15 mouse cellular contexts compared by ENCODE assay signal in the genomic region with DNA sequence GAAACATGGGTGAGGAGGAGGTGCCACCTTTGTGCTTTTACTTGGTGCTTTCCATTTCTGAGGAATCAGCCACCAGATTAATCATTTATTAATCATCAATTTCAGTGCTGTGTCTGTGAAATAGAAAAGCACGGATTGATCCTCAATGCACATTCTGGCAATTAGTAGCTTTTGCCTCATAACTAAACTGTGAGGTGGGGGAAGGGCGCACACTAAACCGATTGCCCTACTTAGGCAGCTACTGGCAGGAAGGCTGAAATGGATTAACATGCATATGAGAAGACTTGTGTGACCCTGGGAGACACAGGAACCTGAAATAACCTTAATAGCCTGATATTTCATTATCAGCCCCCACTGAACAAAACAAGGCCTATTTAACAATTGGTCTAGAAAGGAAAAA.
DNase-seq lines count a peak whose midpoint lies in the region; ATAC-seq and TF ChIP-seq lines count a peak whose summit lies in the region.
"Had no signal": no experiment of that assay in that cellular context is flagged by ENCODE, and none has a peak within 500 bp of the region (broad histone marks: within the 10 kb centered on the region; RNA-seq: fewer than 3 reads in every experiment).

No protein-coding gene starts in this region.

- TF ChIP-seq EP300 in liver, postnatal 0 days (IDR thresholded peaks at IDR 0.05; ENCODE audit: low read depth): no peak

- no peak overlapping the region for H3K9ac ChIP-seq in hindbrain, embryonic 14.5 days
- H3K9ac ChIP-seq in hindbrain, embryonic 12.5 days: no peak overlapping the region
- no peak overlapping the region for H3K9ac ChIP-seq in liver, adult 2 months (ENCODE audit: low read depth, low read length)
- H3K9ac ChIP-seq in liver, postnatal 0 days (replicated peaks): no peak overlapping the region
- H3K9ac ChIP-seq in midbrain, embryonic 15.5 days: no peak overlapping the region
- H3K9ac ChIP-seq: heart, embryonic 15.5 days; hindbrain, embryonic 13.5 days; limb, embryonic 15.5 days; neural tube, embryonic 15.5 days had no signal

- no peak overlapping the region for H3K4me2 ChIP-seq in hindbrain, embryonic 14.5 days (replicated peaks)
- H3K4me2 ChIP-seq in hindbrain, embryonic 12.5 days (replicated peaks): no peak overlapping the region
- no peak overlapping the region for H3K4me2 ChIP-seq in liver, postnatal 0 days (ENCODE audit: low read depth, low read length)
- H3K4me2 ChIP-seq in midbrain, embryonic 15.5 days: no peak overlapping the region
- H3K4me2 ChIP-seq: heart, embryonic 15.5 days; hindbrain, embryonic 13.5 days; limb, embryonic 15.5 days; neural tube, embryonic 15.5 days had no signal

- no peaks in the 10 kb centered on the region for H3K9me3 ChIP-seq in hindbrain, embryonic 14.5 days (ENCODE audit: control insufficient read depth, low read length)
- H3K9me3 ChIP-seq in hindbrain, embryonic 12.5 days (replicated peaks): no peaks in the 10 kb centered on the region
- H3K9me3 ChIP-seq in liver, postnatal 0 days (ENCODE audit: low read length): no peaks in the 10 kb centered on the region
- no peaks in the 10 kb centered on the region for H3K9me3 ChIP-seq in limb, embryonic 10.5 days (replicated peaks)
- H3K9me3 ChIP-seq in midbrain, embryonic 15.5 days: no peaks in the 10 kb centered on the region
- H3K9me3 ChIP-seq: heart, embryonic 15.5 days; hindbrain, embryonic 13.5 days; limb, embryonic 15.5 days; neural tube, embryonic 15.5 days had no signal

- H3K4me1 ChIP-seq in hindbrain, embryonic 14.5 days (replicated peaks; ENCODE audit: control insufficient read depth, insufficient read depth, low read length): 0 out of 2 replicates have a peak, but pooled peaks cover 8% of the 10 kb centered on the region
- 0 out of 2 replicates have a peak, but pooled peaks cover 8% of the 10 kb centered on the region for H3K4me1 ChIP-seq in hindbrain, embryonic 12.5 days
- peaks cover 16% of the 10 kb centered on the region; the same call in 1 of the 2 replicates for H3K4me1 ChIP-seq in liver, adult 2 months (ENCODE audit: control insufficient read depth, insufficient read depth, low read length)
- H3K4me1 ChIP-seq in liver, postnatal 0 days (ENCODE audit: insufficient read depth): no peaks in the 10 kb centered on the region
- peaks cover 33% of the 10 kb centered on the region for H3K4me1 ChIP-seq in limb, embryonic 10.5 days
- peaks cover 13% of the 10 kb centered on the region for H3K4me1 ChIP-seq in midbrain, embryonic 15.5 days

- ATAC-seq in hindbrain, embryonic 14.5 days (ENCODE audit: low FRiP score): no peak; the same call in 1 of the 2 replicates
- ATAC-seq in hindbrain, embryonic 12.5 days (ENCODE audit: low FRiP score): no peak
- ATAC-seq in liver, postnatal 0 days: no peak
- peak; percentile 78 for ATAC-seq in midbrain, embryonic 15.5 days (replicated peaks)

- H3K79me2 ChIP-seq in liver, adult 2 months (ENCODE audit: control insufficient read depth, insufficient read depth, low read length): no peaks in the 10 kb centered on the region

- H3K27me3 ChIP-seq in hindbrain, embryonic 14.5 days (ENCODE audit: control insufficient read depth, insufficient read depth, low read length): no peaks in the 10 kb centered on the region
- no peaks in the 10 kb centered on the region for H3K27me3 ChIP-seq in hindbrain, embryonic 12.5 days
- H3K27me3 ChIP-seq in liver, adult 2 months (ENCODE audit: control insufficient read depth, insufficient read depth, low read length): no peaks in the 10 kb centered on the region
- H3K27me3 ChIP-seq in liver, postnatal 0 days (ENCODE audit: insufficient read depth, low read length): no peaks in the 10 kb centered on the region
- no peaks in the 10 kb centered on the region for H3K27me3 ChIP-seq in limb, embryonic 10.5 days (ENCODE audit: low read depth, poor library complexity, severe bottlenecking)
- H3K27me3 ChIP-seq in midbrain, embryonic 15.5 days (replicated peaks): no peaks in the 10 kb centered on the region
- H3K27me3 ChIP-seq: heart, embryonic 15.5 days; hindbrain, embryonic 13.5 days; limb, embryonic 15.5 days; neural tube, embryonic 15.5 days had no signal

- TF ChIP-seq CTCF in liver, adult 2 months (IDR thresholded peaks at IDR 0.05; ENCODE audit: low read depth, low read length): no peak
- no peak for TF ChIP-seq CTCF in liver, postnatal 0 days (IDR thresholded peaks at IDR 0.05; ENCODE audit: low read depth)

- no peak for TF ChIP-seq POLR2A in liver, adult 2 months (IDR thresholded peaks at IDR 0.05; ENCODE audit: extremely low read depth, insufficient read depth, low read length)

- no peak overlapping the region for H3K4me3 ChIP-seq in hindbrain, embryonic 14.5 days (replicated peaks; ENCODE audit: low read length)
- no peak overlapping the region for H3K4me3 ChIP-seq in hindbrain, embryonic 12.5 days
- no peak overlapping the region for H3K4me3 ChIP-seq in liver, adult 2 months (ENCODE audit: insufficient read depth, low read depth, low read length)
- no peak overlapping the region for H3K4me3 ChIP-seq in liver, postnatal 0 days (ENCODE audit: low read depth, low read length)
- H3K4me3 ChIP-seq in limb, embryonic 10.5 days: no peak overlapping the region
- no peak overlapping the region for H3K4me3 ChIP-seq in midbrain, embryonic 15.5 days
- H3K4me3 ChIP-seq: heart, embryonic 15.5 days; hindbrain, embryonic 13.5 days; limb, embryonic 15.5 days; neural tube, embryonic 15.5 days had no signal

- no peaks in the 10 kb centered on the region for H3K36me3 ChIP-seq in hindbrain, embryonic 14.5 days (replicated peaks; ENCODE audit: control insufficient read depth, insufficient read depth)
- H3K36me3 ChIP-seq in hindbrain, embryonic 12.5 days: no peaks in the 10 kb centered on the region
- no peaks in the 10 kb centered on the region for H3K36me3 ChIP-seq in liver, adult 2 months (ENCODE audit: control insufficient read depth, insufficient read depth, low read length)
- no peaks in the 10 kb centered on the region for H3K36me3 ChIP-seq in liver, postnatal 0 days (replicated peaks; ENCODE audit: insufficient read depth, low read length)
- no peaks in the 10 kb centered on the region for H3K36me3 ChIP-seq in limb, embryonic 10.5 days
- H3K36me3 ChIP-seq in midbrain, embryonic 15.5 days (replicated peaks): no peaks in the 10 kb centered on the region
- H3K36me3 ChIP-seq: heart, embryonic 15.5 days; hindbrain, embryonic 13.5 days; limb, embryonic 15.5 days; neural tube, embryonic 15.5 days had no signal

- WGBS in hindbrain, embryonic 14.5 days: 45% methylated on average over 3 of the region's 3 CpGs
- WGBS in hindbrain, embryonic 12.5 days: 55% methylated on average over 3 of the region's 3 CpGs
- 31% methylated on average over 3 of the region's 3 CpGs for WGBS in liver, adult 2 months
- WGBS in liver, postnatal 0 days (ENCODE audit: insufficient replicate concordance): 70% methylated on average over 3 of the region's 3 CpGs
- 69% methylated on average over 3 of the region's 3 CpGs for WGBS in limb, embryonic 10.5 days
- 34% methylated on average over 3 of the region's 3 CpGs for WGBS in midbrain, embryonic 15.5 days

- peak; percentile 48 for DNase-seq in hindbrain, embryonic 14.5 days (ENCODE audit: low spot score)
- peak; percentile 73 for DNase-seq in liver, adult 2 months (ENCODE audit: extremely low read depth, low read depth, low spot score)
- no peak for DNase-seq in liver, postnatal 0 days
- DNase-seq in limb, embryonic 10.5 days (ENCODE audit: low spot score): no peak
- no peak for DNase-seq in B cell, adult 2 months
- DNase-seq: adrenal gland, postnatal 10 days; kidney, adult 18-20 months; lung, adult 2 months had no signal

- 0 out of 2 replicates have a peak overlapping the region, but pooled peaks have one; percentile 0 for H3K27ac ChIP-seq in hindbrain, embryonic 14.5 days
- H3K27ac ChIP-seq in hindbrain, embryonic 12.5 days: no peak overlapping the region
- no peak overlapping the region for H3K27ac ChIP-seq in liver, adult 2 months (replicated peaks; ENCODE audit: insufficient read depth, low read depth, low read length)
- no peak overlapping the region for H3K27ac ChIP-seq in liver, postnatal 0 days (ENCODE audit: low read depth)
- H3K27ac ChIP-seq in limb, embryonic 10.5 days: peak overlapping the region; percentile 30; the same call in 1 of the 2 replicates
- H3K27ac ChIP-seq in midbrain, embryonic 15.5 days: peak overlapping the region; percentile 66
- H3K27ac ChIP-seq: heart, embryonic 15.5 days; limb, embryonic 15.5 days; macrophage; neural tube, embryonic 15.5 days had no signal

Comparison
In these comparisons a context has a peak if more than half of its experiments do, and no peak if none do; other contexts are left out.
1. DNase-seq: peak in hindbrain, embryonic 14.5 days (single experiment) and liver, adult 2 months (single experiment); none in liver, postnatal 0 days (single experiment), limb, embryonic 10.5 days (single experiment) and B cell, adult 2 months (0 of 2).
2. H3K27ac ChIP-seq: peak in hindbrain, embryonic 14.5 days (single experiment), limb, embryonic 10.5 days (single experiment) and midbrain, embryonic 15.5 days (single experiment); none in hindbrain, embryonic 12.5 days (single experiment), liver, adult 2 months (single experiment) and liver, postnatal 0 days (single experiment).